Mouse (Mus musculus) brain, embryonic 14.5 days (tissue): Measurements from ENCODE around the gene Gjc3. TPM values are rescaled to one million over a fixed set of nuclear protein-coding genes. Genes with fewer than 3 reads are reported as not detected.

Experiments used
- DNase-seq: peaks from one replicate; pipeline ENCODE4 v3.0.0-alpha.2; 2011; ENCODE audit warnings: low read depth
- CTCF ChIP-seq: fragments of 200-500 bp; IDR thresholded peaks from 2 replicates; pipeline ENCODE4 v1.5.1; 2012; ENCODE audit warnings: inconsistent platforms, mild to moderate bottlenecking, moderate library complexity, borderline replicate concordance; ENCODE audit not compliant: insufficient read depth, insufficient read length; ENCODE audit errors: extremely low read depth
- POLR2A ChIP-seq: fragments of 200-500 bp; IDR thresholded peaks from 2 replicates; pipeline ENCODE4 v1.6.1; 2012; ENCODE audit warnings: mild to moderate bottlenecking, inconsistent platforms, borderline replicate concordance; ENCODE audit not compliant: poor library complexity, insufficient read depth, insufficient read length, severe bottlenecking; ENCODE audit errors: extremely low read depth
- polyA plus RNA-seq: library from polyadenylated mRNA; depleted of rRNA; stranded (reverse); fragments of >200 nt; gene quantifications from 2 replicates; pipeline ENCODE4 v1.2.3, GENCODE M21; 2012; rRNA removed

The Gjc3 gene
- polyA plus RNA-seq: 0.39 and 0.82 TPM in 2 replicates

GRCm38 (mm10) chr5:137962945-137963344 is at the start of gene Gjc3:
TSS of gene Gjc3 (minus strand) at chr5:137963098.
- peak; percentile 0 for DNase-seq
- TF ChIP-seq CTCF (no peak), POLR2A (no peak)

GRCm38 (mm10) chr5:138012382-138012781 is 49.5 kb upstream of the Gjc3 start:
- TF ChIP-seq POLR2A (no peak), CTCF (no peak)
- DNase-seq: no peak

GRCm38 (mm10) chr5:138009437-138009836 is 46.5 kb upstream of the Gjc3 start:
- TF ChIP-seq POLR2A (no peak), CTCF (no peak)
- no peak for DNase-seq

GRCm38 (mm10) chr5:137986351-137986750 is 23.5 kb upstream of the Gjc3 start:
- no peak for DNase-seq
- TF ChIP-seq CTCF (no peak), POLR2A (no peak)

GRCm38 (mm10) chr5:137981300-137981699 is 18.4 kb upstream of the Gjc3 start, which contains the start of gene Azgp1:
TSS of gene Azgp1 (plus strand) at chr5:137981520.
- DNase-seq: peak; percentile 0
- no peak for TF ChIP-seq POLR2A

- no peak for DNase-seq
Observed at GRCm38 (mm10) chr5:137979081-137979480, 16.2 kb upstream of the Gjc3 start.

GRCm38 (mm10) chr5:137977291-137977690 is 14.4 kb upstream of the Gjc3 start:
- DNase-seq: no peak
- TF ChIP-seq POLR2A (no peak), CTCF (no peak)

More at GRCm38 (mm10) chr5:137979081-137979480, 16.2 kb upstream of the Gjc3 start:
- TF ChIP-seq CTCF: no peak
- no peak for TF ChIP-seq POLR2A

GRCm38 (mm10) chr5:137975434-137975833 is 12.5 kb upstream of the Gjc3 start:
- no peak for TF ChIP-seq POLR2A
- DNase-seq: no peak

- no peak for DNase-seq
- TF ChIP-seq CTCF: no peak
- no peak for TF ChIP-seq POLR2A
Observed at GRCm38 (mm10) chr5:137974724-137975123, 11.8 kb upstream of the Gjc3 start.

GRCm38 (mm10) chr5:137973738-137974137 is 10.8 kb upstream of the Gjc3 start:
- peak; percentile 18 for DNase-seq
- peak; percentile 34; the same call in 1 of the 2 replicates for TF ChIP-seq CTCF
- no peak for TF ChIP-seq POLR2A

GRCm38 (mm10) chr5:137973161-137973560 is 10.3 kb upstream of the Gjc3 start:
- no peak for DNase-seq
- no peak for TF ChIP-seq POLR2A
- no peak for TF ChIP-seq CTCF

GRCm38 (mm10) chr5:137966492-137966891 is 3.6 kb upstream of the Gjc3 start:
- TF ChIP-seq CTCF (no peak), POLR2A (no peak)
- peak; percentile 35 for DNase-seq
